Mouse (Mus musculus) MEL (cell line): Measurements from ENCODE around the gene Clns1a. TPM values are rescaled to one million over a fixed set of nuclear protein-coding genes. Genes with fewer than 3 reads are reported as not detected.
A peak's percentile ranks its signal among the peaks of the same experiment; 100 is the strongest.

Source experiments
- DNase-seq: peaks from one replicate; pipeline ENCODE4 v3.0.0; 2011; ENCODE audit warnings: low read depth, low spot score
- H3K27ac ChIP-seq: 2 replicates; pipeline ENCODE4 v1.5.1; 2012; ENCODE audit warnings: low read depth, mild to moderate bottlenecking, control low read depth, low read length, moderate library complexity; ENCODE audit not compliant: control insufficient read depth
- H3K27me3 ChIP-seq, 2 experiments: fragments of 150-350 bp in 1 of 2; sonication (generic) in 1 of 2; 2 replicates each; pipeline ENCODE4 v1.6.1; 2012; ENCODE audit warnings: low read length in 2 of 2, mild to moderate bottlenecking in 2 of 2, improper control_type of control experiment in 1 of 2, moderate library complexity in 1 of 2; ENCODE audit not compliant: insufficient read depth in 2 of 2, control insufficient read depth in 1 of 2
- H3K36me3 ChIP-seq, 2 experiments: 2 replicates each; pipeline ENCODE4 v1.6.1; 2012 to 2014; ENCODE audit warnings: low read length in 2 of 2, improper control_type of control experiment in 1 of 2, inconsistent platforms in 1 of 2, mild to moderate bottlenecking in 1 of 2; ENCODE audit not compliant: insufficient read depth in 2 of 2, control insufficient read depth in 1 of 2
- H3K4me1 ChIP-seq, 2 experiments: fragments of 150-350 bp in 1 of 2; sonication (generic) in 1 of 2; 2 replicates each; pipeline ENCODE4 v1.6.1; 2012; ENCODE audit warnings: low read length in 2 of 2, improper control_type of control experiment in 1 of 2, mild to moderate bottlenecking in 1 of 2; ENCODE audit not compliant: insufficient read depth in 2 of 2, control insufficient read depth in 1 of 2
- H3K4me3 ChIP-seq, 2 experiments: fragments of 150-350 bp in 1 of 2; sonication (generic) in 1 of 2; 2 replicates each; pipeline ENCODE4 v1.5.1; 2012; ENCODE audit warnings: low read depth in 2 of 2, low read length in 2 of 2, mild to moderate bottlenecking in 2 of 2, moderate library complexity in 2 of 2, control low read depth in 1 of 2, improper control_type of control experiment in 1 of 2; ENCODE audit not compliant: control insufficient read depth in 1 of 2, insufficient read depth in 1 of 2
- H3K79me2 ChIP-seq: 2 replicates; pipeline ENCODE4 v1.6.1; 2012; ENCODE audit warnings: mild to moderate bottlenecking, low read length, moderate library complexity; ENCODE audit not compliant: control insufficient read depth, poor library complexity, insufficient read depth
- H3K9ac ChIP-seq: 2 replicates; pipeline ENCODE4 v1.6.1; 2012; ENCODE audit warnings: low read depth, mild to moderate bottlenecking, control low read depth, low read length, moderate library complexity; ENCODE audit not compliant: control insufficient read depth, poor library complexity, severe bottlenecking
- H3K9me3 ChIP-seq: fragments of 150-350 bp; sonication (generic); replicated peaks from 2 replicates; pipeline ENCODE4 v1.6.1; 2012; ENCODE audit warnings: mild to moderate bottlenecking, low read length, improper control_type of control experiment, moderate library complexity; ENCODE audit not compliant: insufficient read depth
- CHD2 ChIP-seq: IDR thresholded peaks from 2 replicates; pipeline ENCODE4 v1.6.1; 2011; ENCODE audit warnings: low read length, improper control_type of control experiment
- E2F4 ChIP-seq: IDR thresholded peaks from 2 replicates; pipeline ENCODE4 v1.6.1; 2011; ENCODE audit warnings: low read depth, low read length, improper control_type of control experiment, borderline replicate concordance
- GATA1 ChIP-seq: IDR thresholded peaks from 2 replicates; pipeline ENCODE4 v1.6.1; 2011; ENCODE audit warnings: low read depth, low read length, improper control_type of control experiment
- HCFC1 ChIP-seq: IDR thresholded peaks from 2 replicates; pipeline ENCODE4 v1.6.1; 2012; ENCODE audit warnings: low read depth, mild to moderate bottlenecking, inconsistent platforms, low read length, improper control_type of control experiment, moderate library complexity
- KAT2A ChIP-seq: conservative IDR thresholded peaks from 2 replicates; pipeline ENCODE4 v1.6.1; 2012; ENCODE audit warnings: low read depth, low read length, improper control_type of control experiment, inconsistent platforms
- MAX ChIP-seq: IDR thresholded peaks from 2 replicates; pipeline ENCODE4 v1.6.1; 2011; ENCODE audit warnings: low read length, improper control_type of control experiment
- MYB ChIP-seq: IDR thresholded peaks from 2 replicates; pipeline ENCODE4 v1.6.1; 2011; ENCODE audit warnings: mild to moderate bottlenecking, low read depth, low read length, improper control_type of control experiment
- MYC ChIP-seq: IDR thresholded peaks from 2 replicates; pipeline ENCODE4 v1.6.1; 2011; ENCODE audit warnings: low read depth, mild to moderate bottlenecking, low read length, improper control_type of control experiment, moderate library complexity
- NELFE ChIP-seq: IDR thresholded peaks from 2 replicates; pipeline ENCODE4 v1.6.1; 2011; ENCODE audit warnings: low read depth, low read length, improper control_type of control experiment
- NRF1 ChIP-seq: IDR thresholded peaks from 2 replicates; pipeline ENCODE4 v1.6.1; 2014; ENCODE audit warnings: low read depth, mild to moderate bottlenecking, inconsistent platforms, low read length, improper control_type of control experiment, moderate library complexity; ENCODE audit not compliant: poor library complexity, insufficient read depth, severe bottlenecking
- POLR2A ChIP-seq, 2 experiments: IDR thresholded peaks; 2 replicates each; pipeline ENCODE4 v1.6.1; 2011 to 2012; ENCODE audit warnings: low read length in 2 of 2, mild to moderate bottlenecking in 2 of 2, control low read depth in 1 of 2, improper control_type of control experiment in 1 of 2, low read depth in 1 of 2, moderate library complexity in 1 of 2; ENCODE audit not compliant: control insufficient read depth in 1 of 2, insufficient read depth in 1 of 2, poor library complexity in 1 of 2
- POLR2AphosphoS2 ChIP-seq: IDR thresholded peaks from 2 replicates; pipeline ENCODE4 v1.6.1; 2011; ENCODE audit warnings: low read length, improper control_type of control experiment
- POLR2AphosphoS5 ChIP-seq: IDR thresholded peaks from 2 replicates; pipeline ENCODE4 v1.6.1; 2012; ENCODE audit warnings: low read depth, borderline replicate concordance, mild to moderate bottlenecking, inconsistent platforms, low read length, moderate library complexity, mixed read lengths
- RCOR1 ChIP-seq: IDR thresholded peaks from 2 replicates; pipeline ENCODE4 v1.6.1; 2012; ENCODE audit warnings: low read depth, mild to moderate bottlenecking, inconsistent platforms, low read length, improper control_type of control experiment
- SIN3A ChIP-seq: IDR thresholded peaks from 2 replicates; pipeline ENCODE4 v1.6.1; 2012; ENCODE audit warnings: low read length, improper control_type of control experiment, inconsistent platforms
- SMC3 ChIP-seq: IDR thresholded peaks from 2 replicates; pipeline ENCODE4 v1.6.1; 2011; ENCODE audit warnings: low read depth, low read length, improper control_type of control experiment
- TAL1 ChIP-seq: IDR thresholded peaks from 2 replicates; pipeline ENCODE4 v1.6.1; 2012; ENCODE audit warnings: mild to moderate bottlenecking, inconsistent platforms, low read length, moderate library complexity, mixed read lengths
- TBP ChIP-seq: IDR thresholded peaks from 2 replicates; pipeline ENCODE4 v1.8.0; 2011; ENCODE audit warnings: low read depth, low read length, improper control_type of control experiment
- ZC3H11A ChIP-seq: IDR thresholded peaks from 2 replicates; pipeline ENCODE4 v1.6.1; 2012; ENCODE audit warnings: low read depth, mild to moderate bottlenecking, inconsistent platforms, low read length, improper control_type of control experiment
- ZNF384 ChIP-seq: IDR thresholded peaks from 2 replicates; pipeline ENCODE4 v1.6.1; 2012; ENCODE audit warnings: low read depth, mild to moderate bottlenecking, inconsistent platforms, low read length, improper control_type of control experiment
- polyA plus RNA-seq, 2 experiments: library from polyadenylated mRNA; stranded (reverse) in 1 of 2; unstranded in 1 of 2; fragments of >175 nt in 1 of 2; fragments of >200 nt in 1 of 2; gene quantifications; 2 replicates each; pipeline versions ENCODE4 v1.2.1 to v1.2.4; 2012; ENCODE audit warnings: low replicate concordance in 2 of 2, low read depth in 1 of 2; ENCODE audit not compliant: insufficient read length in 2 of 2, insufficient read depth in 1 of 2, missing spikeins in 1 of 2
- total RNA-seq: library from RNA; depleted of rRNA; stranded (reverse); fragments of 300-350 nt; gene quantifications from 2 replicates; pipeline ENCODE4 v1.2.3, GENCODE M21; 2012

The Clns1a gene
- total and polyA plus RNA-seq, 3 experiments, result 119 to 140 (median 130) TPM

DNA sequence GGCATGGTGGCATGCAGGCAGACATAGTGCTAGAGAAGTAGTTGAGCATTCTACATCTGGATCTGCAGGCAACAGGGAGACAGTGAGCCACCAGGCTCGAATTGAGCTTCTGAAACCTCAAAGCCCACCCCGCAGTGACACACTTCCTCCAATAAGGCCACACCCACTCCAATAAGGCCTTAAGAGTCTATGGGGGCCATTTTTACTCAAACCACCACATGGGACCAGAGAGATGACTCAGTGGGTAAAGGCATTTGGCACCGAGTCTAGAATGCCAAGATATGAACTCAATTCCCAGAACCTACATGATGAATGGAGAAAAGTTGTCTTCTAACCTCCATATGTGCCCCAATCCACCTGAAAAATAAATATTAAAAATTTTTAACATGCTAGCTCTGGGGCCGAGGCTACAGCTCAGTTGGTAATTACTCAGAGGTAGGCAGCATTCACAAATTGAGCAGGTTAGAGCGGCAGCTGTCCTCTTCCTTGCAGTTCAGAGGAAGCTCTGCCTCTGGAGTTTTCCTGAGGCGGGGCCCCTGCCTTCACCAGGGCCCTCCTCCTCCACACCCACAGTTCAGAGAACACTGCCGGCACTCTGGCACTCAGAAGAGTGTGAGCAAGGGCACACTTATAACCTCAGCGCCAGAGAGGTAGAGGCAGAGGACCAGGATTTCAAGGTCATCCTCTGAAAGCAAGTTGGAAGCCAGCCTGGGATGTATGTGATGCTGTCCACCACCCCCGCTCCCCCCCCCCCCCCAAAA lies 70.2 kb downstream of the Clns1a start:
- Histone ChIP-seq H3K36me3 (peaks cover 0 to 7% of the 10 kb centered on the region in 2 experiments; a peak in 2 of 4 replicates), H3K9me3 (no peaks in the 10 kb centered on the region), H3K27me3 (no peaks in the 10 kb centered on the region), H3K4me3 (no peak overlapping the region), H3K9ac (no peak overlapping the region), H3K27ac (no peak overlapping the region; the same call in 1 of the 2 replicates), H3K4me1 (peaks cover 0 to 30% of the 10 kb centered on the region in 2 experiments; a peak in 2 of 4 replicates), H3K79me2 (no peaks in the 10 kb centered on the region)
- TF ChIP-seq MAX, result no peak
- 0 out of 2 replicates have a peak, but pooled peaks have one; percentile 5 for TF ChIP-seq SIN3A
- TF ChIP-seq TBP, result 0 out of 2 replicates have a peak, but pooled peaks have one; percentile 29
- TF ChIP-seq ZC3H11A, result no peak
- TF ChIP-seq, all 39 proteins: peak for 2
- DNase-seq, result peak; percentile 54

DNA sequence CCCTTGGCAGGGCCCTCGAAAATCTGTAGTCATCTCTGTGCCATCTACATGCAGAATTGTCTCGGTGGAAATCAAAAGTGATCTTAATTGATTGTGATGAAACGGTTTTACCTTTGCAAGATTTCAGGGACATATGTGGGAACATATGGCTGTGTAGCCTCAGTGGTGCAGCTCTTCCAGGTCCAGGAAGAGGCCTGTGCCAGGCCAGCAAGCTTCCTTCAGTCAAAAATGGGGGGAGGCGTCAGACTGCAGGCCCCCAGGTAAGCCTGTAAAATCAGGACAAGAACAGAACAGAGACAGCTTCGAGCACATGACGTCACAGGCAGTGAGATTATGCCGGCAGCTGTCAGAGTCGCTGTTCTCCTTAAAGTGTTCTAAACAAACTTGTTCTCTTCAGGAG lies 71.4 kb downstream of the Clns1a start:
- Histone ChIP-seq H3K9ac (no peak overlapping the region), H3K27ac (no peak overlapping the region), H3K4me1 (peaks cover 0 to 30% of the 10 kb centered on the region in 2 experiments; a peak in 2 of 4 replicates), H3K9me3 (no peaks in the 10 kb centered on the region), H3K36me3 (peaks cover 0 to 7% of the 10 kb centered on the region in 2 experiments; a peak in 2 of 4 replicates), H3K4me3 (no peak overlapping the region), H3K27me3 (no peaks in the 10 kb centered on the region), H3K79me2 (no peaks in the 10 kb centered on the region)
- TF ChIP-seq SIN3A (no peak), E2F4 (no peak), HCFC1 (no peak), MYC (no peak)
- DNase-seq, result no peak

DNA sequence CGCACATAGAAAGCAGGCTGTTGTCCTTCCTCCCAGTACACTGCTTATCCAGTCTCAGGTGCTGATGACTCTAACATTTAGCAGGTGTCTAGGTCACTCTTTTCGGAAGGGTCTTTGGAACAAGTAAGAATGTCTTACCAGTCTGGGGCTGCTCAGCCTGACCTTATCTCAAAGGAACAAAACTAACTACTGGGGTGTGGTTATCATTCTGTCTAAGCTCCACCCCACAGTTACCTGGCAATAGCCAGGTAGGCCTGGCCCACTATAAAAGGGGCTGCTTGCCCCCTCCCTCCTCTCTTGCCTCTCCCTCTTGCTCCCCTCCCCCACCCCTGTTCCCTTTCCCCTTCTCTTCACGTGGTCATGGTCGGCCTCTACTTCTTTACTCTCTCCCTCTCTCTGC lies 72.6 kb downstream of the Clns1a start:
- Histone ChIP-seq H3K79me2 (no peaks in the 10 kb centered on the region), H3K27me3 (no peaks in the 10 kb centered on the region), H3K9me3 (no peaks in the 10 kb centered on the region), H3K36me3 (peaks cover 0 to 7% of the 10 kb centered on the region in 2 experiments; a peak in 2 of 4 replicates), H3K4me1 (peaks cover 0 to 30% of the 10 kb centered on the region in 2 experiments; a peak in 2 of 4 replicates), H3K27ac (no peak overlapping the region), H3K9ac (no peak overlapping the region), H3K4me3 (no peak overlapping the region)
- TF ChIP-seq POLR2A (IDR thresholded peaks at IDR 0.05; ENCODE audit: control insufficient read depth in 1 of 2, insufficient read depth in 1 of 2, low read depth in 1 of 2, low read length in 2 of 2, poor library complexity in 1 of 2) (no peak), GATA1 (no peak), TAL1 (no peak), TBP (no peak), E2F4 (no peak), NELFE (no peak), MYB (no peak), POLR2AphosphoS2 (no peak), ZC3H11A (no peak), MYC (no peak), ZNF384 (no peak), KAT2A (no peak), CHD2 (no peak), POLR2AphosphoS5 (no peak), RCOR1 (no peak), NRF1 (no peak), SMC3 (no peak)
- DNase-seq, result no peak
